Mouse (Mus musculus) spleen, adult 2 months (tissue): ENCODE data around the gene Igsf3.

Source experiments
- CTCF ChIP-seq: fragments of 200-500 bp; IDR thresholded peaks from 2 replicates; pipeline ENCODE4 v1.5.1; 2011; ENCODE audit warnings: mild to moderate bottlenecking, inconsistent platforms; ENCODE audit not compliant: insufficient read depth, insufficient read length, insufficient replicate concordance; ENCODE audit errors: extremely low read depth
- POLR2A ChIP-seq: fragments of 200-500 bp; IDR thresholded peaks from 2 replicates; pipeline ENCODE4 v1.6.1; 2011; ENCODE audit warnings: low read depth, low read length, inconsistent platforms

DNA sequence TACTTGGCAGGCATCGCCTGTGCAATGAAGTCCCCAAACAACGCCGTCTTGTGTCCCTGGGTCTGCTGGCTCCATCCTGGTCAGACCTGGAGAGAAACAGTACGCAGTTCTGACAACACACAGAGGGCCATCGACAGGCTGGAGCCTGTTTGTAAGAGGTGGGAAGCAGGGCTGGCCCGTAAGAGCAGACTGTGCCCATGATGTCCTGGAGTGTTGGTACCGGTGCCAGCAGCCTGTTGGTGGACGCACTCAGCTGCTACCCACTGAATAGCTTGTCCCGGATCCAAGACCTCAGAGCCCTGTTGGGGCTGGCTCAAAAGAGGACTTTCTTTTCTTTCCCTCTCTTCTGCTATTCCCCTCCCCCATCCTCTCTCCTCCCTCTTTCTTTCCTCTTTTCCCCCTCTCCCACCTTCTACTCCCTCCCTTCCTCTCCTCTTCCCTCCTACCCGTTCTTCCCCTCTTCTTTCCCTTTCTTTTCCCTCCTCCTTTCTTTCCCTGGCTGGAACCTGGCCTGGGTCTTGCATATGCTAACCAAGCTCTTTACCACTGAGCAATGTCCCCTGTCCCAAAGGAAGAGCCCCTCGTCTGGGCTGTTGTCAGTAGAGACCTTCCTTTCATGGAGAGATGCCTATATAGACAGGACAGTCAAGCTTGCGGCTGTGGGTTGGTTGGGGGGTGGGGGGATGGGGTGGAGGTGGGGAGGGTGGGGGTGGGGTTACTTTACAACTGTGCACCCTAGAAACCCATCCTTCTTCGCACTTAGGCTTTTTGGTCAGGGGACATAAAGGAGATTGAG, 27.9 kb downstream of the Igsf3 start:
- TF ChIP-seq POLR2A (no peak), CTCF (no peak)
